Mouse (Mus musculus) kidney, postnatal 25 days (tissue): Measurements from ENCODE around the gene Phc1.

Experiments
- DNase-seq, 2 experiments: peaks; one replicate each; pipeline ENCODE4 v3.0.0; 2021; ENCODE audit warnings: mixed read lengths in 2 of 2

Phc1 gene

DNA sequence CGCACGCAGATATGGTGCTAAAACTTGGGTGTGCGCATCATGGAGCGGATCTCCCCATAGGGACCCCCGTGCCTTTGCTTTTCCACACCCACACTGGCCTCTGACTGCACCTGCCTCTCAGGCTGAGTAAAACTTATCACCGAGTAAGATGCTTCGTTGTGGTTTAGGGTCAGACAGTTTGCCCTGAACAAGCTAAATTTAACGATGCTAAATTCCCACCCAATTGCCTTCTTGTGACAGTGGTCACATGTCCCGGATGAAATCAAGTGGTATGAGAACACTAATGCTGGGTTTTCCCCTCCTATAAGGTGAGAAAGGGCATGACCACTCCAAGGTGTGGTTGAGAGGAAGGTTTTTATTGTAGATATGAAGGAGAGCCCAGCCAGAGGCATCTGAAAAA lies 46.6 kb downstream of the Phc1 start:
- DNase-seq = no peak

DNA sequence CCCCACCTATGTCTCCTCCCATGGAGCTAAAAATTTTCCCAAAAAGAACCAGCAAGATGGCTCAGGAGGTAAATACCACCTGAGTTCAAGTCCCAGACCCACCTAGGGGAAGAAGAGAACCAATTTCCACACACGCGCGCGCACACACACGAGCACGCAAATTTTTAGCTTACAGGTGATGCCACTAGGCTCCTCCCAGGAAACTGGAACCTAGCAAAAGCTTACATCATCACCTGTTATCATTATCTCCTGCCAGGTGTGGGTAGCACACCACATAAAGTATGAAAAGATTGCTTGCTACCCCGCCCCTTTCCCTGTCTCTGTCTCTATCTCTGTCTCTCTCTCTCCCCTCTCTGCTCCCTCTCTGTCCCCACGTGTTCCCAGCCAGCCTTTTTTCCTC lies 47.2 kb downstream of the Phc1 start:
- no peak for DNase-seq

DNA sequence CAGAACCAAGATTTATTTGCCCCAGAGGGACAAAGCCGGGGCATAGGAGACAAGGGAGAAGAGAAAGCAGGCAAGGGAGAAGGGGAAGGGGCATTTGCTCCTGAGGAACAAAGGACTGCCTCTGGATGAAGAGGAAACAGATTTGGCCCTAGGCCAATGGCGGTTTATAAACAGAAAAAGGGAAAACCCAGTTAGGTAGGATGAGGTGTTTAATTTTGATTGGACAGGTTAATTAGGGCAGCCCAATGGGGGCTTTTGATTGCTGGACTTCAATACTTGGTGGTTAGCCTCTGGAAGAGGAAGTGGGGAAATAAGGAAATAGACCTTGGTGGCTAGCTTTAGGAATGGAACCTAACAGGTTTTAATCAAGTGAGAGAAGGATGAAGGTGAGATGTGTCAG lies 48.2 kb downstream of the Phc1 start:
- DNase-seq = no peak

DNA sequence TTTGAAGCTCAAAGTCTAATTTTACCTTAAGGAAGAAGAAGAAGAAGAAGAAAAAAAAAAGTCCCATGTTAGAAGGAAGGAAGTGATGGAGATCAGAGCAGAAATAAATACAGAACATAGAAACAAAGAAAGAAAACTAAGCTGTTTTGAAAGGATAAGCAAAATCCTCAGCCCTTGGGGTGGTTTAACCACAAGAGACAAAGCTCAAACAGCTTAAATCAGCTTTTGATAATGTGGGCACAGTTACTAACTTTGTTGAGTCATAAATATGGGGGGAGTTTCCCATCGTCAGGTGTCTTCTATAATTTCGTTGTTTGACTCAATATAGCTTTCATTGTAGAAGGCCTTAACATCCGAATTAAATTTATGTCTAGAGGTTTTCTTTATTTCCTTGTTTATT lies 48.6 kb downstream of the Phc1 start:
- DNase-seq = no peak

DNA sequence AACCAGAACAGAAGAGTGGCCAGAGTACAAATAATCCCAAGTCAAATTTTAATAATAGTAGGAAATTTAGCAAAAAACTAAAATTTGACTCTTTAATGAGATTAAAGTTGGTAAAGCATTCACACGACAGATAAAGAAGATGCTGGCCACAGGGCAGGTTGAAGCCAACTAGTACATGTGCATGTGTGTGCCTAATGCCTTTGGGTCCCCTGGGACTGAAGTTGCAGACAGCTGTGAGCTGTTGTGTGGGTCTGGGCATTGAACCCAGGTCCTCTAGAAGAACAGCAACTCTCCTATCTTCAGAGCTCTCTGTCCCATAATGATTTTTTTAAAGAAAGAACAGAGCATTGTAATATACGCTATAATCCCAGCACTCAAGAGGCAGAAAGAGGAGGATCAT lies 49.1 kb downstream of the Phc1 start:
- no peak for DNase-seq

DNA sequence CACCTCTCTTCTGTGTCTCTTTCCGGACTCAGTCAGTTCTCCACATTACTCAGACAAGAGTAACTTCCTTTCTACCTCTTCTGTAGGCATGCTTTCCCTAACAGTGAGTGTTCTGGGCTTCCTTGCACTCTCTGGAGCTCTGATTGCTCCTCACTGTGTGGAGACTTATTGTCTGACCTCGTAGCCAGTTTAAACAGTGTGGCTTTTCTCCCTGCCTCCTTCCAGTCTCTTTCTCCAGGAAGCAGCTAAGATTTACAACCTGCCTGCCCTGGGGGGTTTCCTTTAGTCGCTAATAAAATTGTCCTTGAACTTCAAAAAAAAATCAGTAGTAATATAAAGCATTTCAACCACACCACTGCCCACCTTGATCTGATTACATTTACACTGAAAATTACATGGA lies 50.1 kb downstream of the Phc1 start:
- DNase-seq = no peak

DNA sequence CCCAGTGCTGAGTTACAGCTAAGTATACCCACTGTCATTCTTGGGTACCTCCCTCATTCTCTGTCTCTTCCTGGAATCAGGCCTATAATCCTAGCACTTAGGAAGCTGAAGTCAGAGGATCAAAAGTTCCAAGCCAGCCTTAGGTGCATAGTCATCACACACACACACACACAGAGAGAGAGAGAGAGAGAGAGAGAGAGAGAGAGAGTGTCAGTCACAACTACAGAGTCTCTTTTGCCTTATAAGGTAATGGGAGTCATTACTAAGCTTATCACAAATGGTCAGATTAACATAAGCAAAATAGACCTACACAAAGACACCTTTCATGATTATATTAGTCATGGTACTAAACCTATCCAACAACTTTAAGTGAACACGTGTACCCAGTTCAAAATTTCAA lies 51.0 kb downstream of the Phc1 start:
- DNase-seq = no peak

DNA sequence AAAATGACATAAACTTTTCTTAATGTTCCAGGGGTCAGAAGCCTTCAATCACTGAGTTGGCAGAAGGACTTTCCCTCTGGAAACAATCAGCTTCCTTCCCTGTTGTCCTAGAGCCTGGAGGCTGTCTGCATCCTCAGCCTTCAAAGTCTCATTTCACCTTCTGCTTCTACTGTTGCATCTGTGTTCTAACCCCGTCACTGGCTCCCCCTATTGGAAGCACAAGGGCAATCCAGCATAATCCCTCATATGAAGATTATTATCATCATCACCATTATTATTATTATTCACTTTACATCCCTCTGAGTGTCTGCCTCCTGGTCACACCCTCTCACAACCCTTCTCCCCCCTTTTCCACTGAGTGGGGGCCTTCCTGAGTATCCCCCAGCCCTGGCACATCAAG lies 52.1 kb downstream of the Phc1 start:
- no peak for DNase-seq

DNA sequence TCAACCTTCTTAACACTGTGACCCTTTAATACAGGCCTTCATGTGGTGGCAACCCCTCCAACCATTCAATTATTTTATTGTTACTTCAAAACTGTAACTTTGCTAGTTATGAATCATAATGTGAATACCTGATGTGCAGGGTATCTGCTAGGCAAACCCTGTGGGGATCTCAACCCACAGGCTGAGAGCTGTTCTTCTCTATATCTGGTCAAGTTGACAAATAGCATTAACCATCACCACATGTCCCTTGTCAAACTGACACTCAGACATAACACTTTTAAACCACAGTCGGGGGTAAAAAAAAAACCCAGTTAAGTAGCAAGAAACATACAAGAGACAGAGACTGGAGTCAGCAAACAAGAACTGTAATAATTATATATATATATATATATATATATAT lies 55.5 kb downstream of the Phc1 start:
- no peak for DNase-seq

DNA sequence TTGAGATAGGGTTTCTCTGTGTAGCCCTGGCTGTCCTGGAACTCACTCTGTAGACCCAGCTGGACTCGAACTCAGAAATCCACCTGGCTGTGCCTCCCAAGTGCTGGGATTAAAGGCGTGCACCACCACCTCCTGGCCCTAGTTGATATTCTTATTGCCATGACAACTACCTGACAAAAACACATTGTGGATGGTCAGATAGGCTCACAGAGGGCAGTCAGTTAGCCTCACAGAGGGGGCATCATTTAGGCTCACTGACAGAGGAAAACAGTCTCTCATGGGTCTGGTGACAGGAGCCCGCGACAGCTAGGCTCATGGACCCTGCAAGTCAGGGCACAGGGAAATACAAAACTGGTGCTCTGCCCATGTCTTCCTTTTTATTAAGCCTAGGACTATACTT lies 56.1 kb downstream of the Phc1 start:
- DNase-seq = no peak

DNA sequence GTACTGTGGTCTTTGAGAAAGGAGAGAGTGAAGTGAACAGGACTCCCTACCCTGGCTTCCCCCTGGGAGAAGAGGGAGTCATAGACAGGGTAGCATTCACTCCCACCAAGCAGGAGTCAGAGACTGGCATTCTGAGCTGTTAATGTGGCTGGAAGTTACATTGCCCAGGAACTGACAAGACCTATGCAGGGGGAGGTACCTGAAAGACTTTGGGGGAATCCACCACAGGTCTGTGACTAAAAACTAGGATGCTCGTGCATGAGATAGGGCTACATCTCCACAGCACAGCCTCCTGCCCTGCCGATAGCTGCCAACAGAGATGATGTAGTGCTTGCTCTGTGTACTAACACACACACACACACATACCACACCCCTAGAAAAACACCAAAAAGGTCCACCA lies 56.9 kb downstream of the Phc1 start:
- DNase-seq = no peak

DNA sequence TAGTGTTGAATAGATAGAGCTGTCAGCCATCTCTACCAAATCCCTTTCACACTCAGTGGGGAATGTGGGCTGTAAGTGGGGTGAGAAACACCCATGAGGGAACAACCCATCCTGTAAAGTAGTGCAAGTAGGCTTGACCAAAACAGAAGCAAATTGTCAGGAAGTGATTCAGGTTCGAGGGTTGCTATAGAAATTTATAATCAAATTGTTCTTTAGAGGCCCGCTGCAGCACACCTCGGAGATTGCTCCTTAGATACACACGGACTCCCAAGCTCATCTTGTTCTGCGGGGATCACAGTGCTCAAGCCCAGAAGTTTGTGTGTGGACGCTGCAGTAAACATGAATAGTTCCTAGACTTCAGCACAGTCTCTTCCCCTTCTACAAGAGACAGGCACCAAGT lies 57.6 kb downstream of the Phc1 start, which contains the start of gene Klrg1:
Gene Klrg1 (minus strand): TSS at position 101 of the 400 bp plus-strand sequence.
- DNase-seq = no peak

DNA sequence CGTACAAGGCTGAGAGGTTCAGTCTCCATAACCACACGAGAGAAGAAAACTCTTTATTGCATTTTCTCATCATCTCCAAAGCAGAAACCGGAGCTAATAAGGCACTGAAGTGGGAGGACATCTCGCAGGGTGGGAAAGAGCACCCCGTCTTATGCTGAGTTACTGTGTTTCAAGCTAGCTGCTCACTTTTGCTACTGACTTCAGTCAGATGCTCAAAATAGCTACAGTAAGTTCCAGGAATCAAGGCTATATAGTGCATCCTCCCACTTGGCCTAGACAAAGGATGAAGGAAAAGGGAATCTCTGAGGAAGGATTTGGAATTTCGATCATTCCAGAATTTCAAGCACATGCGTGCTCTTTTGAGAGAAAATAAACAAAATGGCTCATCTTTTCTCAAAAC lies 63.8 kb downstream of the Phc1 start:
- DNase-seq = no peak

DNA sequence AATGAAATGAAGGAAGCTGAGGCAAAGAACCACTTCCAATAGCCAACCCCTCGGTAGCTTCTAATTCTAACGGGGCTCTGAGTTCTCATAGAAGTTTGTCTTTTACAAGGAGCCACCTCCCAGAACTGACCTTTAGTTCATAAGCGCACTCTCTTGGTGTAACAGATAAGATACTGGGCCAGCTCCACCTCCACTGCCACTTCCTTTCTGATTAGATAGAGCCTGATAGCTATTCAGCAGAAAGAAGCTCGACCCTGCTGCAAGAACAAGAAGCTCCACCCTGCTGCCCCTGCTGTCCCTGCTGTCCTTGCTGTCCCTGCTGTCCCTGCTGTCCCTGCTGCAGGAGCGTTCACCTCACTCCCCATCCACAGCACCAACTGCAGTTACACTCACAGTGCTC lies 65.8 kb downstream of the Phc1 start:
- DNase-seq = no peak

DNA sequence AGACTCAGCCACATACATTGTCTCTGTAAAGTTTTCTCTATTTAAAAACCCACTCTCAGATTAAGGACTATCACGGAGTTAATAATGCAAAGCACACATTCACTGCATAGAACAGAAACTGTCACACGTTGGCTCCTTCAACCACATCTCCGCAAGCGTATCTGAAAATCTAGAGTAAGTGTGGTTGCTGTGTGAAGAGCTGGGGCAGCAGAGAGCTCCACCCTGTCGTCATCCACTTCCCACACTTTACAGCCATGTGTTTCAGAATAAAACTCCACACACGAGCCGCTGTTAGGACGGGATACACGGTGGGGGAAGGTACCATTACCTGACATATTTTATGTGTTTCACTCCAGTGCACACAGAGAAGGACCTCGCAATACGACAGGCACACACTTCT lies 70.2 kb downstream of the Phc1 start:
- DNase-seq = no peak

DNA sequence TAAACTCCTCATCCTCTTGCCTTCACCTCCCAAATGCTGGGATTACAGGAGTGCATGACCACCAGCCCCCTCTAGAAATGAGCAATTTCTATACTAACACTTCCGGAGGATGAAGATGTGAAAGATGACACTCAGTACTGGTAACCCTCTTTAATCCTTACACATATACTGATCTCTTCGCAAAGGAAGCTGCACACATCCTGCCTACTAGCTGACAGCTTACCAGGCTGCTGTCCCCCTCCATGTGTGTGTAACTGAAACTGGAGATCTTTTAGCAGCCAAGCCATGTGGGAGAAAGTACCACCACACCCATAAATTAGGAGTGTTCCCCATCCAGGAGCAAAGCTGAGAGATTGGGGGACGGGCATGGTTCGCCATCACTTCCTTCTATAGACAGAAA lies 71.2 kb downstream of the Phc1 start:
- DNase-seq = no peak

DNA sequence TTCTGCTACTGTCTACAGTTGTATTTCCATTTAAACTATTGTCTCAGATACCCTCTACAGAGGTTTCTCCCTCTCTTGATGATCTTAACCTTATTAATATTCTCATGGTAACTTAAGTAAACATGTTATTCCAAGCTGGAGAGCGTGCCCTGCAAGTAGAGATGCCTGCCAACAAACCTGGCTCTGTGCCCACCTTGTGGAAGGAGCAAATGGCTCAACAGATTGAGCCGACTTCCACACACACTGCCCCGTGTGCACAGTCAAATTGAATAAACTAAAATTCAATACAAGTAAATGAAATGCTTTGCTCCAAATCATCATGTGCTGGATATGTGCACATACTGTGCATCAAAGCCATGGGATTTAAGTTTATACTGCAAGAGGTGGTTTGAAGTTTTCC lies 71.8 kb downstream of the Phc1 start:
- peak; percentile 81 to 83 for DNase-seq
